Comparison of ENCODE assay signal across 9 mouse cellular contexts in genomic region chr8:85461377-85461776, GRCm38 (mm10). TPM values are rescaled to one million over a fixed set of nuclear protein-coding genes. Genes with fewer than 3 reads are reported as not detected.
A peak's percentile ranks its signal among the peaks of the same experiment; 100 is the strongest.
DNase-seq lines count a peak whose midpoint lies in the region; ATAC-seq and TF ChIP-seq lines count a peak whose summit lies in the region.
"Had no signal": no experiment of that assay in that cellular context is flagged by ENCODE, and none has a peak within 500 bp of the region (broad histone marks: within the 10 kb centered on the region; RNA-seq: fewer than 3 reads in every experiment).

No protein-coding gene starts in this region.

- TF ChIP-seq CTCF in liver, embryonic 14.5 days (IDR thresholded peaks at IDR 0.05; ENCODE audit: low read depth) = peak; percentile 66

- no peak for ATAC-seq in liver, embryonic 14.5 days (ENCODE audit: insufficient read depth)

- 68% methylated on average over 3 of the region's 3 CpGs for WGBS in liver, embryonic 14.5 days (ENCODE audit: insufficient replicate concordance)

- intact Hi-C loops in heart, postnatal 25 days (cut with DNase I) = no loop called here

- H3K4me1 ChIP-seq in liver, embryonic 14.5 days (replicated peaks; ENCODE audit: control insufficient read depth in 2 of 2, insufficient read depth in 2 of 2, low read length in 1 of 2) = peaks cover 0 to 8% of the 10 kb centered on the region in 2 experiments; a peak in 2 of 4 replicates
- H3K4me1 ChIP-seq: limb, embryonic 12.5 days had no signal

- no peak for TF ChIP-seq EP300 in liver, embryonic 14.5 days (IDR thresholded peaks at IDR 0.05; ENCODE audit: low read depth)

- H3K4me3 ChIP-seq in liver, embryonic 14.5 days (ENCODE audit: insufficient read depth in 1 of 2, low read depth in 2 of 2, low read length in 2 of 2) = no peak overlapping the region
- H3K4me3 ChIP-seq: limb, embryonic 12.5 days had no signal

- H3K4me2 ChIP-seq in liver, embryonic 14.5 days (ENCODE audit: low read depth) = no peak overlapping the region
- H3K4me2 ChIP-seq: limb, embryonic 12.5 days had no signal

- no peaks in the 10 kb centered on the region for H3K27me3 ChIP-seq in liver, embryonic 14.5 days (ENCODE audit: control insufficient read depth, insufficient read depth, low read length)
- H3K27me3 ChIP-seq: limb, embryonic 12.5 days had no signal

- H3K36me3 ChIP-seq in liver, embryonic 14.5 days (replicated peaks; ENCODE audit: control insufficient read depth, insufficient read depth, low read depth) = no peaks in the 10 kb centered on the region
- H3K36me3 ChIP-seq: limb, embryonic 12.5 days had no signal

- H3K9ac ChIP-seq in liver, embryonic 14.5 days (replicated peaks) = no peak overlapping the region
- H3K9ac ChIP-seq: limb, embryonic 12.5 days had no signal

- no peak overlapping the region for H3K27ac ChIP-seq in liver, embryonic 14.5 days
- H3K27ac ChIP-seq: limb, embryonic 12.5 days had no signal

- H3K9me3 ChIP-seq in liver, embryonic 14.5 days (ENCODE audit: control insufficient read depth, low read length) = no peaks in the 10 kb centered on the region
- H3K9me3 ChIP-seq: limb, embryonic 12.5 days had no signal

- peak; percentile 58 for DNase-seq in heart, adult 11 months
- DNase-seq in heart, postnatal 25 days (ENCODE audit: low spot score) = no peak
- peak; percentile 57 for DNase-seq in 416B (ENCODE audit: low read depth)
- peak; percentile 5 for DNase-seq in Muller cell, postnatal 12 days (ENCODE audit: inconsistent ontology term)
- no peak for DNase-seq in liver, embryonic 14.5 days (ENCODE audit: low read depth in 3 of 3, low spot score in 3 of 3)
- DNase-seq in testis, postnatal 10 days (ENCODE audit: low spot score) = no peak
- DNase-seq in frontal cortex, adult 2 months (ENCODE audit: extremely low spot score in 1 of 2, low spot score in 1 of 2) = no peak
- no peak for DNase-seq in ovary, postnatal 36 days (ENCODE audit: low spot score)

RNA-seq across cellular contexts. Expression of gene 4921524J17Rik, which starts 28.7 kb away (rescaled TPM):
- 10 to 100 TPM; 21.6 to 25.2 TPM for total RNA-seq in heart, postnatal 25 days (2021)
- polyA plus RNA-seq in liver, embryonic 14.5 days (2012; rRNA removed) = 5.4 and 7.0 TPM in 2 replicates
- 15.4 and 17.1 TPM in 2 replicates for polyA plus RNA-seq in liver, embryonic 14.5 days (2014; fragmentation: Nextera tagmentation; extraction: Ambion mirVana)
- polyA plus RNA-seq in frontal cortex, adult 2 months (2012; rRNA removed) = 14.5 and 15.2 TPM in 2 replicates

RNA-seq across cellular contexts. Expression of gene Gpt2, which starts 31.0 kb away (rescaled TPM):
- total RNA-seq in heart, postnatal 25 days (2021) = 10 to 100 TPM; 32.9 to 36.1 TPM
- 8.1 and 8.7 TPM in 2 replicates for polyA plus RNA-seq in liver, embryonic 14.5 days (2012; rRNA removed)
- 13.1 and 15.5 TPM in 2 replicates for polyA plus RNA-seq in liver, embryonic 14.5 days (2014; fragmentation: Nextera tagmentation; extraction: Ambion mirVana)
- polyA plus RNA-seq in frontal cortex, adult 2 months (2012; rRNA removed) = 52.6 and 52.9 TPM in 2 replicates

Comparison
In these comparisons a context has a peak if more than half of its experiments do, and no peak if none do; other contexts are left out.
1. DNase-seq: peak in heart, adult 11 months (single experiment), 416B (single experiment) and Muller cell, postnatal 12 days (single experiment); none in heart, postnatal 25 days (single experiment), liver, embryonic 14.5 days (0 of 3), testis, postnatal 10 days (single experiment), frontal cortex, adult 2 months (0 of 2) and ovary, postnatal 36 days (single experiment).